Mouse (Mus musculus) embryonic facial prominence, embryonic 15.5 days (tissue): ENCODE results near the gene Hist1h3b. TPM values are rescaled to one million over a fixed set of nuclear protein-coding genes. Genes with fewer than 3 reads are reported as not detected.
A peak's percentile ranks its signal among the peaks of the same experiment; 100 is the strongest.
"Not testable (repeated sequence)": the region's sequence is repeated elsewhere in the genome, so short reads cannot be mapped to it uniquely, and the experiment has no call there.

ENCODE experiments used
- ATAC-seq: fragments of 200-750 bp; cut with Nextera tagmentation; 2 replicates; pipeline ENCODE4 v1.8.0; 2017; ENCODE audit warnings: low read depth, moderate TSS enrichment; ENCODE audit not compliant: insufficient number of reproducible peaks, low FRiP score, low TSS enrichment
- H3K27ac ChIP-seq: fragments of 300-500 bp; sonication (generic); replicated peaks from 2 replicates; pipeline ENCODE4 v1.5.1; 2015; ENCODE audit warnings: mild to moderate bottlenecking, inconsistent platforms
- H3K27me3 ChIP-seq: fragments of 300-500 bp; sonication (generic); 2 replicates; pipeline ENCODE4 v1.6.1; 2015; ENCODE audit warnings: inconsistent platforms
- H3K36me3 ChIP-seq: fragments of 300-500 bp; sonication (generic); 2 replicates; pipeline ENCODE4 v1.6.1; 2015; ENCODE audit warnings: mild to moderate bottlenecking, inconsistent platforms
- H3K4me1 ChIP-seq: fragments of 300-500 bp; sonication (generic); 2 replicates; pipeline ENCODE4 v1.6.1; 2015; ENCODE audit warnings: inconsistent platforms
- H3K4me2 ChIP-seq: fragments of 300-500 bp; sonication (generic); replicated peaks from 2 replicates; pipeline ENCODE4 v1.6.1; 2015; ENCODE audit warnings: mild to moderate bottlenecking, inconsistent platforms
- H3K4me3 ChIP-seq: fragments of 300-500 bp; sonication (generic); replicated peaks from 2 replicates; pipeline ENCODE4 v1.5.1; 2015; ENCODE audit warnings: mild to moderate bottlenecking, inconsistent platforms
- H3K9ac ChIP-seq: fragments of 300-500 bp; sonication (generic); 2 replicates; pipeline ENCODE4 v1.6.1; 2015; ENCODE audit warnings: inconsistent platforms
- H3K9me3 ChIP-seq: fragments of 300-500 bp; sonication (generic); replicated peaks from 2 replicates; pipeline ENCODE4 v1.6.1; 2016; ENCODE audit warnings: inconsistent platforms
- WGBS: fragments of 180-500 bp; shearing (Covaris S2); methylation state at CpG from one replicate; pipeline ENCODE4 v1.1.7; 2015; 5-methylcytosine and 5-hydroxymethylcytosine counted together
- polyA plus RNA-seq: library from polyadenylated mRNA; unstranded; fragments of >200 nt; fragmentation: Nextera tagmentation; extraction: Ambion mirVana; gene quantifications from 2 replicates; pipeline ENCODE4 v1.2.1, GENCODE M21; 2015

The Hist1h3b gene
- polyA plus RNA-seq, 1 experiment from 2014 or later, result 8.4 TPM

DNA sequence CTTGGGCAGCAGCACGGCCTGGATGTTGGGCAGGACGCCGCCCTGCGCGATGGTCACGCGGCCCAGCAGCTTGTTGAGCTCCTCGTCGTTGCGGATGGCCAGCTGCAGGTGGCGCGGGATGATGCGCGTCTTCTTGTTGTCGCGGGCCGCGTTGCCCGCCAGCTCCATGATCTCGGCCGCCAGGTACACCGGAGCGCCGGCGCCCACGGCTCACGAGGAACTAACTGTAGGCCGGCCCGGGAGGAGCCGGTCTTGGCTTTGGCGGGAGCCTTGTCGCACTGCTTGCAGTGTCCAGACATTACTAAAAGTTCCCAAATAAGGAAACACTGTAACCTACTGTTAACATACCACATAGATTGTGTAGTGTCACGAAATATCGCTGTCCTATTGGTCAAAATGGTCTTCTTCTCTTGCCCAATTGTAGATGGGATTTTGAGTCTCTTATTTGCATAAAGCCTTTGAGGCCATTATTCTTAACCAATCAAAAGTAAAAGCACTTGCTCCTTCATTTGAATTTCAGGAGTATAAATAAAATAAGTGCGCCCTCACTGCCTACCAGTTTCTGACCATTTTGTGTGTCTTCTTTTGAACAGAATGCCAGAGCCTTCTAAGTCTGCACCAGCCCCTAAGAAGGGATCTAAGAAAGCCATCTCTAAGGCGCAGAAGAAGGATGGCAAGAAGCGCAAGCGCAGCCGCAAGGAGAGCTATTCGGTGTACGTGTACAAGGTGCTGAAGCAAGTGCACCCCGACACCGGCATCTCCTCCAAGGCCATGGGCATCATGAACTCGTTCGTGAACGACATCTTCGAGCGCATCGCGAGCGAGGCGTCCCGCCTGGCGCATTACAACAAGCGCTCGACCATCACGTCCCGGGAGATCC lies 5.6 kb upstream of the Hist1h3b start, which contains the start of gene Hist1h2bb:
Gene Hist1h2bb (plus strand): TSS at position 534 of the 880 bp plus-strand sequence.
- Histone ChIP-seq H3K9ac (peak within 1 kb of the TSS; percentile 18; the same call in 1 of the 2 replicates), H3K4me3 (peak within 1 kb of the TSS; percentile 43), H3K4me2 (peak within 1 kb of the TSS; percentile 52), H3K27ac (peak within 1 kb of the TSS; percentile 98), H3K4me1 (peaks cover 18% of the 10 kb centered on the region)
- peak; percentile 91 for ATAC-seq
- not testable (repeated sequence) for H3K36me3 ChIP-seq, H3K27me3 ChIP-seq, H3K9me3 ChIP-seq
- under 1% methylated on average over 43 of the region's 58 CpGs for WGBS

DNA sequence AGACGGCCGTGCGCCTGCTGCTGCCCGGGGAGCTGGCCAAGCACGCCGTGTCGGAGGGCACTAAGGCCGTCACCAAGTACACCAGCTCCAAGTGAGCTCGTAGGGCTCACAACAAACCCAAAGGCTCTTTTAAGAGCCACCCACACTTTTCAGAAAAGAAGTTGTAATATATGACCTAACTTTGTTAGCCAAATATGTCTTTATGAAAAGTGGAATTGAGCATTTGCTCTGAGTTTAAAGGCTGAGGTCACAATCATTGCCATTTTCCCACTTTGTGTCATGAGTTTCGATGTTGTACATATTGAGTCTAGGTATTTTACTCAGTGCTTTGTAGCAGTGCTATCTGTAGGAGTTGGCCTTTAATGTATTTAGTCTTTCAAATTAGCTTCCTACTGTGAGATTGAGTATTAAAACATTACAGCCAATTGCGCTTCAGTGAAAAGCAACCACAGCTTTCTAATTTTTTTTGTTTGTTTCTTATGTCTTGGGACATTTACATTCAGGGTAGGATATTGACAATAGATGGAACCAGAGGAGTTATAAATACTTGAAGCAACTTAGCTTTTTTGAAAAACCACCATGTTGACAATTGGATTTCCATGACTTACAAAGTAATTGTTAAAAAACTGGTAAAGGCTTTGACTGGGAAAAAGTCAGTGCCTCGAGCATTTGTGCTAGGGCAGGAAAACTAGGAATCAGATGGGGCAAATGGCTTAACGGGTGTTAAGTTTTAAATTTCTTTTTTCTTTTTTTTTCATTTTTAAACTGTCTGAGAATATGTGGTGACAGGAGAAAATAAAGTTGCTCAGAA lies 4.8 kb upstream of the Hist1h3b start:
- Histone ChIP-seq H3K4me1 (peaks cover 18% of the 10 kb centered on the region), H3K27me3 (no peaks in the 10 kb centered on the region), H3K4me2 (peak overlapping the region; percentile 52), H3K36me3 (no peaks in the 10 kb centered on the region), H3K4me3 (peak overlapping the region; percentile 43), H3K9ac (no peak overlapping the region), H3K27ac (peak overlapping the region; percentile 98), H3K9me3 (no peaks in the 10 kb centered on the region)
- no peak for ATAC-seq
- WGBS, result 4% methylated on average over 13 of the region's 13 CpGs

DNA sequence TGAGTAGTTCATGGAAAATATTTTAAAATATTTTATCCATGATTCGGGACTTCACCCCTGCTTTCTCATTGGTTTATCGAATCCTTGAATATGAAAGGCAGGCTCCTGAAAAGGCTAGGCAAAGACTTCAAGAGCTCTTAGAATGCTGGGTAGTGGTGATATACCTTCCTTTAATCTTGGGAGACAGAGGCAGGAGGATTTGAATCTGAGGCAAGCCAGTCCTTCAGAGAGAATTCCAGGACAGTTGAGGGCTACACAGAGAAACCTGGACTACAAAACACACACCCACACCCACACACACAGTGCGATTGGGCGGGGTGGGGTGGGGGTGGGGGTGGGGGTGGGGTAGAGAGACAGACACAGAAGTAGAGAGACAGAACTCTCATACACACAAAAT lies 4.2 kb upstream of the Hist1h3b start:
- peak overlapping the region; percentile 98 for H3K27ac ChIP-seq
- no peak overlapping the region; the same call in 1 of the 2 replicates for H3K4me3 ChIP-seq
- H3K27me3 ChIP-seq, result no peaks in the 10 kb centered on the region
- H3K9me3 ChIP-seq, result no peaks in the 10 kb centered on the region
- H3K9ac ChIP-seq, result no peak overlapping the region
- peaks cover 22% of the 10 kb centered on the region for H3K4me1 ChIP-seq
- H3K4me2 ChIP-seq, result peak overlapping the region; percentile 52
- WGBS, result 4% methylated on average over 4 of the region's 4 CpGs
- no peaks in the 10 kb centered on the region for H3K36me3 ChIP-seq
- ATAC-seq, result no peak

DNA sequence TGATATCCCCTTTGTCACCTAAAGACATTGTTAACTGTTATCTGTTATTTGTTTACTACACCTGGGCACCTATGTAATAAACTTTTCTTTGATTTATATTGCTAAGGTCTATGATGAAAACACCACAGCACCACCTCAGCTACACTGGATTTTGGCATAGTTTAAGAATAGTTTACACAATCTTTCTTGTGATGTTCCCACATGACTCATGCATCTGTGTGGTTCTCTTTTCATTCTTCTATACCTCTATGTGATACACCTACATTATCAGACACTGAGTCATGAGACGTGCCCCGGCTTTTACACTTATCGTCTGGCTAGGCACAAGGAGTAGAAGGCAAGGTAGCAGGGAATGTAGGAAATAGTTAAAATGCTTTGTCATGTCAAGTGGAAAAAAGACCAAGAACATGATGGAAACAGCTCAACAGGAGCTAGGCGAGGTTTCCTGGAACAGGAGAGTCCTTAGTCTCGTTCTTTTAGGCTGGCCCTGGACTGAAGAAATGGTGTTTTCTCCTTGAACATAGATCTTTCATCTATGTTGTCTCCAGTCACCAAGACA lies 2.4 kb upstream of the Hist1h3b start:
- peak overlapping the region; percentile 90; the same call in 1 of the 2 replicates for H3K27ac ChIP-seq
- H3K4me1 ChIP-seq, result peaks cover 23% of the 10 kb centered on the region
- H3K9ac ChIP-seq, result no peak overlapping the region
- no peak for ATAC-seq
- no peak overlapping the region for H3K4me2 ChIP-seq
- no peak overlapping the region for H3K4me3 ChIP-seq
- H3K36me3 ChIP-seq, result no peaks in the 10 kb centered on the region
- no peaks in the 10 kb centered on the region for H3K27me3 ChIP-seq
- 89% methylated on average over 5 of the region's 5 CpGs for WGBS
- no peaks in the 10 kb centered on the region for H3K9me3 ChIP-seq

DNA sequence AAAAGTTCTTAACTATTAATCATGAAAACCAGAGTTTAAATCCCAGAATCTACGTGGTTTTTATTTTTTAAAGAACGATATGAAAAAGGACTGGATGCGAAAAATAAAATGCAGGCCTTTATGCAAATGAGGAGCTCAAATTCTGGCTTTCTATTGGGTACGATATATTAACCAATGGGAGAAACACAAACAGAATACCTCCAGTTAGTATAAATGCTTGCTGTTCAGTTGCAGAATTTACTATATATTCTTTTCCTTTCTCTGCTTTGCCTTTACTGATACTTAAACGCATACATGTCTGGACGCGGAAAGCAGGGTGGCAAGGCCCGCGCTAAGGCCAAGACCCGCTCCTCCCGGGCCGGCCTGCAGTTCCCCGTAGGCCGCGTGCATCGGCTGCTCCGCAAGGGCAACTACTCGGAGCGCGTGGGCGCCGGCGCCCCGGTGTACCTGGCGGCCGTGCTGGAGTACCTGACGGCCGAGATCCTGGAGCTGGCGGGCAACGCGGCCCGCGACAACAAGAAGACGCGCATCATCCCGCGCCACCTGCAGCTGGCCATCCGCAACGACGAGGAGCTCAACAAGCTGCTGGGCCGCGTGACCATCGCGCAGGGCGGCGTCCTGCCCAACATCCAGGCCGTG lies 1.1 kb upstream of the Hist1h3b start, which contains the start of gene Hist1h2ab:
Gene Hist1h2ab (plus strand): TSS at position 288 of the 639 bp plus-strand sequence.
- not testable (repeated sequence) for H3K9ac ChIP-seq, H3K36me3 ChIP-seq, H3K9me3 ChIP-seq, H3K27me3 ChIP-seq
- ATAC-seq, result peak; percentile 43; the same call in 1 of the 2 replicates
- Histone ChIP-seq H3K4me3 (peak within 1 kb of the TSS; percentile 45), H3K4me1 (peaks cover 23% of the 10 kb centered on the region), H3K27ac (peak within 1 kb of the TSS; percentile 94), H3K4me2 (peak within 1 kb of the TSS; percentile 67)
- WGBS, result 1% methylated on average over 31 of the region's 47 CpGs

DNA sequence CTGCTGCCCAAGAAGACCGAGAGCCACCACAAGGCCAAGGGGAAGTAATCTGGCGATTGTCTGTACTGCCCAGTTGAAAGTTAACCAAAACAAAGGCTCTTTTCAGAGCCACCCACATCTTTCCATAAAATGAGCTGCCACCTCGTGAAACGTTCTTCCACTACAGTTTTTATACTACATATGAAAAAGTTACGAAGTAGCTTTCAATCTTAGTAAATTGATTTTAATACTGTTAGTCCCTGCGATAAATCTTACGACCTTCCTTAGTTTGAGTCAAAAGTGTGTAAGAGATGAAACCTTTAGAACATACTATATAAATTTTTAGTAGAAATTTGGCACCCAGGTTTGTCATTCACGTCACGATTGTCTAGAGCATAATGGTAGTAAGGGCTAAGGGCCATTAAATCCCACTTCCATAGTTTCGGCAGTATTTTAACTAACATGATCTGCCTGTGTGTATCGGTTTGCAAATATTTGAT lies 550 bp upstream of the Hist1h3b start:
- peaks cover 23% of the 10 kb centered on the region for H3K4me1 ChIP-seq
- no peaks in the 10 kb centered on the region for H3K36me3 ChIP-seq
- peak overlapping the region; percentile 45 for H3K4me3 ChIP-seq
- no peaks in the 10 kb centered on the region for H3K9me3 ChIP-seq
- H3K27me3 ChIP-seq, result no peaks in the 10 kb centered on the region
- H3K4me2 ChIP-seq, result peak overlapping the region; percentile 67
- H3K27ac ChIP-seq, result peak overlapping the region; percentile 94
- H3K9ac ChIP-seq, result no peak overlapping the region
- under 1% methylated on average over 11 of the region's 11 CpGs for WGBS
- no peak for ATAC-seq

DNA sequence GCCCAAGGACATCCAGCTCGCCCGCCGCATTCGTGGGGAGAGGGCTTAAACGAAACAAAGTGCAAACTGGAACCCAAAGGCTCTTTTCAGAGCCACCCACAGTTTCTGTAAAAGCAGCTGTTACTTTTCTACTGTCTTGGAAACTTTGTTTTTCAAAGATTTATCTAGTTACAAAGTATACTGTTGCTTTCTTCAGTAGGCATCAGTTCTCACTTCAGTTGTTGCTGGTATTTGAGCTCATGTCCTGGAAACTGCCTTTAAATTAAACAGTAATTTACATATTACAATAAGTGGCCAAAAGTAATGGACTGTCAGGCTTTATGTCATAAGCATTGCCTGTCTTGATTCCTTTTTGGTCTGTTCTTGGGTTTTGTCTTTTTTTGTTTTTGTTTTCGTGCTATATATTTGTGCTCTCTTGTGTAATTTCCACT lies 690 bp downstream of the Hist1h3b start:
- Histone ChIP-seq H3K27ac (peak overlapping the region; percentile 40), H3K36me3 (no peaks in the 10 kb centered on the region), H3K4me1 (peaks cover 20% of the 10 kb centered on the region), H3K4me2 (peak overlapping the region; percentile 51), H3K9me3 (no peaks in the 10 kb centered on the region), H3K9ac (no peak overlapping the region), H3K4me3 (peak overlapping the region; percentile 32), H3K27me3 (no peaks in the 10 kb centered on the region)
- 2% methylated on average over 6 of the region's 6 CpGs for WGBS
- ATAC-seq, result no peak

DNA sequence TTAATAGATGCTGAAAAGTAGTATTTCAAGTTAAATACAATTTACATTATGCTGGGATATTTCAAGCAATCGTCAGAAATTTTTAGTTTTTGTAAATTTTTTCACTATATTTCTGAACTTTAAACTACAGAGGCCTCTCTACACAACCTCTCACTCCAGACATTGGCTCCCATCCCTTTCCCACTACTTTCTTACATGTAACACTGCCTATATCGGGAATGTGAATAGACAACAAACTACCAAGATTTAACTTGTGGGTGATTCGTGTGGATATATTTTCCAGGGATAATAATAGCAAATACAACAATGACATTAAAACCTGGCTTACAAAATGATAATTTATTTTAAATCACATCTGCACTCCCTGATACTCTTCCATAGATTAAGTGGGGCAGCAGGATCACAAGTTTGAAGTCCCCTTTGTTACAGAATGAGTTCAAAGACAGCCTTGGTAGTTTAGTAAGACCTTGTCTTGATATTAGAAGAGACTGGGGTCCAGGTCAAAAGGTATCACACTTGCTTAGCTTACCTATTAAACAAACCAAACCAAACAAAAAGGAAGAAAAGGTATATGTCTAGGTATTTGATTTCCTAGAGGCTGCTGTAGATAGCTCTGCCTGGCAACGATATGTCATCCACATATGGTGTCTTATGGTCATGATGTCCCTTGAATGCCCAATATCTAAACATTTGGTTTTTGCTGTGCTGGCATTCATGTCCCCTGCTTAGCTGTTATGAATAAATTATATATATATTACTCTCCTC lies 1.4 kb downstream of the Hist1h3b start:
- 45% methylated on average over 4 of the region's 4 CpGs for WGBS
- Histone ChIP-seq H3K4me2 (peak overlapping the region; percentile 51; the same call in 1 of the 2 replicates), H3K36me3 (no peaks in the 10 kb centered on the region), H3K4me3 (peak overlapping the region; percentile 32; the same call in 1 of the 2 replicates), H3K27me3 (no peaks in the 10 kb centered on the region), H3K9me3 (no peaks in the 10 kb centered on the region), H3K4me1 (peaks cover 12% of the 10 kb centered on the region; the same call in 1 of the 2 replicates), H3K27ac (peak overlapping the region; percentile 31; the same call in 1 of the 2 replicates), H3K9ac (no peak overlapping the region)
- ATAC-seq, result no peak

DNA sequence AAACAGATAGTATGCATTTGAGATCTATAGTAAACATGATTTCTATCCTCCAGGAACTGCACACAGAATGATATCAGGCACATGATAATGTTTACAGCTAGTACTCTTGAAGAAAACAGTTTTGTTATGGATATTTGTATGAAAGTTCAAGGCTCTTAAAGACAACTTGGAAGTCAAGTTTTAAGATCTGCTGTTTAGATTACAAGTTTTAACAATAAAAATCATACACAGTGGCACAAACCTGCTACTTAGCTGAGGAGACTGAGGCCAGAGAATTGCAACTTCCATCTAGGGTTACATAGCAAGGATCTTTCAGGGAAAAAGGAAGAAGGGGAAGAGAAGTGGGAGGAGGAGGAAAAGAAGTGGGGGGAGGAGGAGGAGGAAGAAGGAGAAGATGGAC lies 2.9 kb downstream of the Hist1h3b start:
- no peak for ATAC-seq
- H3K4me1 ChIP-seq, result peaks cover 12% of the 10 kb centered on the region; the same call in 1 of the 2 replicates

DNA sequence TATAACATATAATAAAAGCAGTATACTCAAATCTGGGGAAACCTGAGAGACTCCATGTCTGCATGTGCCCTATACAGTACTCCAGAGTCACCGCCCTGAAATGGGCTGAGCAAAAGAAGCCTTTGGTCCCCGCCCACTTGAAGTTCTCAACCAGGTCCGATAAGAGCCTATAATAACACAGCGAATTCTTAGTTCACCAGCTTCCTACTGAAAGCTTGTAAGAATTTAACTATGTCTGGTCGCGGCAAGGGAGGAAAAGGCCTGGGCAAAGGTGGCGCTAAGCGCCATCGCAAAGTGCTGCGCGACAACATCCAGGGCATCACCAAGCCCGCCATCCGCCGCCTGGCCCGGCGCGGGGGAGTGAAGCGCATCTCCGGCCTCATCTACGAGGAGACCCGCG lies 4.7 kb downstream of the Hist1h3b start, which contains the start of gene Hist1h4b:
Gene Hist1h4b (plus strand): TSS at position 224 of the 400 bp plus-strand sequence.
- peak; percentile 82 for ATAC-seq
- H3K4me2 ChIP-seq, result peak within 1 kb of the TSS; percentile 60
- peaks cover 23% of the 10 kb centered on the region; the same call in 1 of the 2 replicates for H3K4me1 ChIP-seq
- peak within 1 kb of the TSS; percentile 41 for H3K4me3 ChIP-seq
- H3K9me3 ChIP-seq, result no peaks in the 10 kb centered on the region
- H3K27me3 ChIP-seq, result no peaks in the 10 kb centered on the region
- H3K36me3 ChIP-seq, result no peaks in the 10 kb centered on the region
- WGBS, result under 1% methylated on average over 19 of the region's 22 CpGs
- H3K27ac ChIP-seq, result peak within 1 kb of the TSS; percentile 92
- H3K9ac ChIP-seq, result 0 out of 2 replicates have a peak within 1 kb of the TSS, but pooled peaks have one; percentile 23

More for the DNA sequence above, 2.9 kb downstream of the Hist1h3b start:
- Histone ChIP-seq H3K27ac (no peak overlapping the region), H3K27me3 (no peaks in the 10 kb centered on the region), H3K36me3 (no peaks in the 10 kb centered on the region), H3K9me3 (no peaks in the 10 kb centered on the region), H3K4me2 (no peak overlapping the region), H3K4me3 (no peak overlapping the region), H3K9ac (no peak overlapping the region)
